Mouse (Mus musculus) kidney, adult 2 months (tissue): ENCODE results near the gene Atp2a3.

Source experiments
- CTCF ChIP-seq: fragments of 200-500 bp; conservative IDR thresholded peaks from 2 replicates; pipeline ENCODE4 v1.5.1; 2011; ENCODE audit warnings: low read depth, mild to moderate bottlenecking, control low read depth, low read length, moderate library complexity, mixed read lengths; ENCODE audit not compliant: insufficient read depth, insufficient read length
- POLR2A ChIP-seq: fragments of 200-500 bp; IDR thresholded peaks from one replicate; pipeline ENCODE4 v1.6.1; 2011; ENCODE audit warnings: low read depth, low read length, control low read depth

- TF ChIP-seq POLR2A (no peak), CTCF (no peak)
Measured at GRCm38 (mm10) chr11:72954216-72954615, 6.8 kb upstream of the Atp2a3 start.
